Mouse (Mus musculus): ENCODE results near the gene Hoxb6. TPM values are rescaled to one million over a fixed set of nuclear protein-coding genes. Genes with fewer than 3 reads are reported as not detected.
A peak's percentile ranks its signal among the peaks of the same experiment; 100 is the strongest.

Hoxb6 gene
- total RNA-seq, 1 experiment from 2014 or later, result 39.8 TPM

DNA sequence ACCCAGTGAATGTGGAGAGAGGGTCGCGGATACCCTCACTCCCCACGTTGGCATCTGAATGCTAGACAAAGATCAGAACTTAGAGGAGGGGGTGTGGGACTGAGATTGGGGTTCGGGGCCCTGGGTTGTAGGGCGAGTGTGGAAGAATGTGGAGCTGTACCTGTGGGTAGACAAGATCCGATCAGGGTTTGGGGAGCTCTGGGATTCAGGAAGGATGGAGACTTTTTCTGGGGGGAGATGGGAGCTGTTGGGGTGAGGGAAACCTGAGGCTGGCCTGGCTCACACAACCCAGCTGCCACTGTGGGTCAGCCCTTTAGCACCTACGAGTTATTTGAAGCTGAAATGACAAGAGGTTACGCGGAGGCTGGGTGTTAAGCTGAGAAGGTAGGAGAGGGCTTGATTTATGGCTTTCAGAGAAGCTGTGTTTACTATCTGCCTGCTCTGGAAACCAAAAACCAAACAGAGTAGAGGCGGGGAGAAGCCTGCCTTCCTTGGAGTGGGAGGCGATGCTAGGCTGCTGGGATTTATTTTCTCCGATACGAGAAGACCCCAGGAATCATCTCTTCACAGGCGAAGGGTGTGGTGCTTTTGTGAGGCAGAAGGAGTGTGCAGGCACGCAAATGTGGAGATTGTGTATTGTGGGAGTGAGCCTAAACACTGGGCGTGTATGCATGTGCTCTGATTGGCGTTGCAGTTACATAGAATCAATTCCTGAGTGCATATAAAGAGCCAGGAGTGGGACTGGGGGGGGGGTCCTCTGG, 41.1 kb downstream of the Hoxb6 start:
- no peak for DNase-seq

GRCm38 (mm10) chr11:96334002-96334364, 41.7 kb downstream of the Hoxb6 start:
- DNase-seq, result no peak

DNA sequence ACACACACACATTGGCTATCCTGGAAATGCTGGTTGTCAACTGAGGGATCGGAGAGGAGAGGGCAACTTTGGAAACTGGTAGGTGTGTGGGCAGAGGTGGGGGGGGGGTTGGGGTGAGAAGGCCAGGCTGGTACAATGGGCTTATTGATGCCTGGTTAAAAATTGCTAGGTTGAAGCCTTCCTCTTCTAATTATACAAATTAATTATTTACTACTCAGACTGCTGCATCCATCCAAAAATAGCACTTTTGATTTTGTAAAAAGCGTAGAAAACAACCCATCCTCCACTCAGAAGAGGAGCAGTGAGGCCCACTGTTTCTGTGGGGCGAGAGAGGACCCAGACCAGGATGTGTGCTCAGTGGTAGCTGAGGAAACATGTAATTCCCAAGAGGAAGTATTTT, 42.7 kb downstream of the Hoxb6 start:
- DNase-seq, result no peak

GRCm38 (mm10) chr11:96336597-96336996, 44.3 kb downstream of the Hoxb6 start:
- peak; percentile 56 for DNase-seq

GRCm38 (mm10) chr11:96337026-96337425, 44.8 kb downstream of the Hoxb6 start:
- peak; percentile 36 for DNase-seq

GRCm38 (mm10) chr11:96338957-96339855, 46.9 kb downstream of the Hoxb6 start:
- peak; percentile 18 for DNase-seq

- peak; percentile 71 for DNase-seq
Observed at GRCm38 (mm10) chr11:96340698-96341365, 48.6 kb downstream of the Hoxb6 start.

- DNase-seq, result peak; percentile 69
Observed at GRCm38 (mm10) chr11:96341701-96342575, 49.7 kb downstream of the Hoxb6 start.

GRCm38 (mm10) chr11:96342576-96342930, 50.3 kb downstream of the Hoxb6 start:
- DNase-seq, result no peak

DNA sequence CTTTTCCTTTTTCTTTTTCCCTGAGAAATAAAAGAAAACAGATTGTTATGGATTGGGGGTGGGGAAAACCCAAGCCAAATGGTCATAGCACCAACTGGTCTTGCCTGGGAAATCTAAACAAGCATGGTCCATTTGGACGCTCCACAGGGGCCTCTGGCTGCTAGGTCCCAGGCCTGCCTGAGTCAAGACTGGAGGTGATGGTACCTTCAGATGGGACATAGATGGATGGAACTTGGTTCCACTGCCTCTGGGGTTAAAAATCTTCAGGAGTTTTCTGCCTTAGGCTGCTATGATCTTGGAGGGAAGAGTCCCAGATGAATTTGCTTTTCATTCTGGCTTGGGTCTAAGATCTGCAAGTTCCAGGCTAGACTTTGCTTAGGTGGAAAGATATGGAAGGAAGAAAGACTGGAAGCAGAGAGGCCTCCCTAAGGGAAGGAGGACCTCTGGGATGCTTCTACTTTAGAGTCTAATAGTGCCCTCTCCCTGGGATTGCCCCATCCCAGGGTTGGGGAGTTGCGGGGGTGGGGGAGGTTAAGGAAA, 51.0 kb downstream of the Hoxb6 start:
- DNase-seq, result peak; percentile 15

DNA sequence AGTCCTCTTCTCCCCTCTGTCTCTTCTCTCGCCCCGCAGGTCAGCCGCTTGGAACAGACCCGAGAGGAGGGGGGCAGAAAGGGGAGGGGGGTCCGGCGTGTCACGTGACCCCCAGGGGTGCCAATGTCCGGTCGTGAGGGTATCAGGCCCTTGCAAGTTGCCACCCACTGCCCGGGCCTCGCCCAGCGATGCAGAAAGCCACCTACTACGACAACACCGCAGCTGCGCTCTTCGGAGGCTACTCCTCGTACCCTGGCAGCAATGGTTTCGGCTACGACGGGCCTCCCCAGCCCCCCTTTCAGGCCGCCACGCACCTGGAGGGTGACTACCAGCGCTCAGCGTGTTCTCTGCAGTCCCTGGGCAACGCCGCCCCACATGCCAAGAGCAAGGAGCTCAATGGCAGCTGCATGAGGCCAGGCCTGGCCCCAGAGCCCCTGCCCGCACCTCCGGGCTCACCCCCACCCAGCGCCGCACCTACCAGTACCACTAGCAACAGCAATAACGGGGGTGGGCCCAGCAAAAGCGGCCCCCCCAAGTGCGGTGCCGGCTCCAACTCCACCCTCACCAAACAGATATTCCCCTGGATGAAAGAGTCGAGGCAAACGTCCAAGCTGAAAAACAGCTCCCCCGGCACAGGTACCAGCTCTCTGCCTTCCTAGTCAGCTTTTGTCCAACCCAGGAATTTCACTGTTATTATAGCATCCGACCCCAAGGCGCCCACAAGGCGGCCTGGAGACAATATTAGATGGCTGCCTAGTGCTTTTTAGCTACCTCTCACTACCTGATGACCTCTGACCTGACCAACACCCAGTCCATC, 52.0 kb downstream of the Hoxb6 start:
- peak; percentile 43 for DNase-seq

DNA sequence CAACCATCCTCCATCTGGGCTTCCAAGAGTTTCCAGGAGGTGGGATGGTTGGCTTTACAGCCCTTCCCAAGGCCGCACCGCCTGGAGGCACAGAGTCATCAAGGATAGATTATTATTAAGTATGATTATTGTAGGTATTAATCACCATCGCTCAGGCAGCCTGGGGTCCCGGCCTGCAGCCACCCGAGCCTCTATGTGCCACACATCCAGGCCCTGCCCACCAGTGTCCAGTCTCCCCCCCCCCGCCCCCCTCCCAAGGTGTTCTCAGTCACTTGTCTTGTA, 52.5 kb downstream of the Hoxb6 start:
- DNase-seq, result peak; percentile 37

DNA sequence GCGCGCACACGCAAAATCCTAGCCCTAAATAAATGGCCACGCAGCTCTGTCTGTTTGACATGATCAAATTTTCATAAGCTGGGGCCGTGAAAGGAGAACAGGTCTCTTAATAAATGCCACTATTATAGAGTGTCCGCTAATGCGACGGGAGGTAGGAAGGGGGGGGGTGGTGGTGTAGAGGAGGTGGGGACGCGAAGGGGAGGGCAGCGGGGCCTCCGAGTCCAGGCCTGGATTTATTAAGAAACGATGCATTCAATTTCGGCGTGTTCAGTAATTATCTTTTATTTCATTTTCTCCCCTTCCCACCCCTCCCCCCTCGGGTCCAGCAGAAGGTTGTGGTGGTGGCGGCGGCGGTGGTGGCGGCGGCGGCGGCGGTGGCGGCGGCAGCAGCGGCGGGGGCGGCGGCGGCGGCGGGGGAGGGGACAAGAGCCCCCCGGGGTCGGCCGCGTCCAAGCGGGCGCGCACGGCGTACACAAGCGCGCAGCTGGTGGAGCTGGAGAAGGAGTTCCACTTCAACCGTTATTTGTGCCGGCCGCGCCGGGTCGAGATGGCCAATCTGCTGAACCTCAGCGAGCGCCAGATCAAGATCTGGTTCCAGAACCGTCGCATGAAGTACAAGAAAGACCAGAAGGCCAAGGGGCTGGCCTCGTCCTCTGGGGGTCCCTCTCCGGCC, 53.1 kb downstream of the Hoxb6 start:
- peak; percentile 61 for DNase-seq

- DNase-seq, result peak; percentile 48
Observed at GRCm38 (mm10) chr11:96345893-96346806, 53.9 kb downstream of the Hoxb6 start.

DNA sequence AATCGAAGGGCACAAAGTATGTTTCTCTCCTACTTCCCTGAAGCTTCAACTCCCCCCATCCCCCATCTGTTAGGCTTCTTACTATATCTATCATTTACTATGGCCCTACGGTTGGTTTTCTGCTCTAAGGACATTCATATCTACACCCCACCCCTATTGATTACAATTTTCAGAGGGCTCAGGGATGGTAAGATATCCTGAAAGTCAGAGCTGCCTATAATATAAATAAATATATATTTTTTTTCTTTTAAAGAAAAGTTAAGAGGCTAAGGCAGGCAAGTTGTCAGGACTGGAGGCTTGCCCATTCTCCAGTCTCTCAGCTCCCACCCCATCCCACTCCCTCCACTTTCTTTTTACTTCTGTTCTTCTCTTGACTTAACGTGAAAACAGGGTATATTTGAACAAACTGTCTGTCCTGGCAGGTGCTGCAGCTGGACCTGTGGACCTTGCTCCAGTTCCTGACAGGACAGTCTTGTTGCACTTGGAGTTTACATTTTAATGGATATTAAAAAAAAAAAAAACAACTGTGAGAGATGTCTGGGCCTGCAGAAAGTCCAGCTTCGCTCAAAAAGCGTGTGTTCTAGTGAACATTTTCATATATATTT, 54.7 kb downstream of the Hoxb6 start:
- DNase-seq, result no peak

DNA sequence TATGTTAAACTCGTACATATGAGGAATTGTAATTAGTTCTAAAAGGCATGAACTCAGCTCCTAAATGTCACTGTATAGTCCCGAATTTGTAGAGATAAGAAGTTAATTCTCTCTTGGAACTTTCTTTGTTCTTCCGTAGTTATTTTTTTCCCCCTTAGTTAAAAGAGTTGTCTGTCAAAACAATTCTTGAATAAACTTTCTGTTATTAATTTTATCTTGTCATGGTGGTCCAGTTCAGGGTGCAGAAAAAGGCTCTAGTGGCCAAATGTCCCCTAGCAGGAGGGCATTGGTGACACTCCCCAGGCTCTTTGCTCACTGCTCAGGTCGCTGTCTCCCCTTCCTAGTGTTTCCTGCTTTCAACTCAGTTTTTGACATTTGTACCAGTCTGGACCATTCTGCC, 55.4 kb downstream of the Hoxb6 start:
- no peak for DNase-seq

GRCm38 (mm10) chr11:96348141-96348928, 56.1 kb downstream of the Hoxb6 start:
- peak; percentile 77 for DNase-seq

- DNase-seq, result no peak
Observed at GRCm38 (mm10) chr11:96348988-96349387, 56.7 kb downstream of the Hoxb6 start.

Data from adrenal gland, postnatal 14 days (tissue).